Mouse (Mus musculus): ENCODE results near the gene Frmd7. TPM values are rescaled to one million over a fixed set of nuclear protein-coding genes. Genes with fewer than 3 reads are reported as not detected.

The Frmd7 gene
- polyA plus RNA-seq, 1 experiment from 2014 or later, result 0.19 TPM

DNA sequence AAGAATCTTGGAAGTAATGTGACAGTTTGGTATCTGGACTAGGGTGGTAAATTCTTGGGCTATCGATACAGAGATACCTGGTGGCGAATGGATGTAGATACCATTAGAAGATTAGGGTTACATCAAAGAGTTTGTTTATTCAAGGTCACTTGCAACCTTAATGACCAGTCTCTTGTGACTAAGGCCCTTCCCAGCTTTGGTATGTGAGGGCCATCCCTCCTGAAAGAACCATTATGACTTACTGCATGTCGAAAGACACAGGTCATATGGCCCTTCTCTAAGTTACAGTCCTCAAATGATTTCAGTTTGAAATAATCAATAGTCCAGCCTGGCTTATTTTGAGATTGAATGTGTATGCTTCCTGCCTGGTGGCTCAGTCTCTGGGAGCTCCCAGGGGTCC, 5.4 kb downstream of the Frmd7 start:
- ATAC-seq (ENCODE audit: low FRiP score), result no peak
- no peak overlapping the region for H3K4me2 ChIP-seq
- H3K4me1 ChIP-seq, result no peaks in the 10 kb centered on the region
- H3K27me3 ChIP-seq (replicated peaks), result no peaks in the 10 kb centered on the region
- H3K36me3 ChIP-seq, result no peaks in the 10 kb centered on the region
- WGBS, result 93% methylated on average over 3 of the region's 3 CpGs
- H3K4me3 ChIP-seq (replicated peaks), result no peak overlapping the region
- H3K9ac ChIP-seq (replicated peaks), result no peak overlapping the region
- H3K27ac ChIP-seq (replicated peaks), result no peak overlapping the region
- no peaks in the 10 kb centered on the region for H3K9me3 ChIP-seq (replicated peaks)

DNA sequence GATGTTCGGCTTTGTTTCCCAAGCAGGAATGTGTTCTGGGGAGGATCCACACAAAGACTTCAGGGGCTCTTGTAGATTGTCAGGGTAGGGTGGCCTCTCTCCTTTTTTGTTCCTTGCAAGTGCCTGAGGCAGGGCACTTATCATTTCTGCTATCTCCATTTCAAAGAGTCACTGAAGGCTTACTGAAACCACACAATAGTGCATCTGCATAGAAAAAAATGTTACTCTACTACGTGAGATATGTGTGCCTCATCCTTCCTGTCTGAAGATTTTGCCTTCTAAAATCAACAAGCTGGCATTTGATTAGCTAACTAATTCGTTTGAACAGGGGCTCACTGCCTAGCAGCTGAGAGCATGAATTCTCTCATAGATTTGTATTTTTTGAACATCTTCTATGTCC, 12.2 kb downstream of the Frmd7 start:
- no peak overlapping the region for H3K9ac ChIP-seq (replicated peaks)
- H3K4me2 ChIP-seq, result no peak overlapping the region
- no peaks in the 10 kb centered on the region for H3K36me3 ChIP-seq
- no peaks in the 10 kb centered on the region for H3K9me3 ChIP-seq (replicated peaks)
- no peak for ATAC-seq (ENCODE audit: low FRiP score)
- no peak overlapping the region for H3K27ac ChIP-seq (replicated peaks)
- H3K4me3 ChIP-seq (replicated peaks), result no peak overlapping the region
- WGBS, result 44% methylated on average over 3 of the region's 3 CpGs
- H3K4me1 ChIP-seq, result no peaks in the 10 kb centered on the region
- 0 out of 2 replicates have a peak, but pooled peaks cover 3% of the 10 kb centered on the region for H3K27me3 ChIP-seq (replicated peaks)

DNA sequence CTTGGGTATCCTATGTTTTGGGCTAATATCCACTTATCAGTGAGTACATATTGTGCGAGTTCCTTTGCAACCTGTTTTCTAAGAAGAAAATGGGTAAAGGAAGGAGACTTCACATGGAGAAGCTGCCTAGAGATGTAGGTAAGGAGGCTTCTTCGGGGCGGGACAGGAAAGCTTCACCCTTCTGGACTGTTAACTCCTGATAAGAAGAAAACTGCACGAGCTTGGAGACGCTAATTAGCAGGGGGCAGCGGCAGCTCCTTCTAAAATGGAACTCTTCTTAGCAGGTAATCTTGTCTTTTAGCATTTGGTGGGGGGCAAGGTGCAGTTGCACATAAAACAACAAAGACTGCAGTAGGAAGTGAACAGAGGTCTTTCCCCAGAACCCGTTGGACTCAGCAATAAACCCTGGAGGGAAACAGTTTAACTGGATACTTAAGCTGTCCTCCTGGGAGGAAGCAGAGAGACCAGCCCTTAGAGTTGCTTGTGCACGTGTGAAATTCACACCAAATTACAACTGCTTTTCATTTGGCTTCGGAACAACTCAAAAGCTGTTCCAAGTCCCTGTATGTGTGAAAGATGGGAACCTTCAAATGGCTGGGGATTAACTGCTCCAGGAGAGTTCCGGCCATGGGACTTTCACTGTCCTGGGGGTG, 15.5 kb downstream of the Frmd7 start:
- Histone ChIP-seq H3K36me3 (no peaks in the 10 kb centered on the region), H3K4me1 (no peaks in the 10 kb centered on the region), H3K4me2 (no peak overlapping the region), H3K9me3 (replicated peaks) (no peaks in the 10 kb centered on the region), H3K9ac (replicated peaks) (no peak overlapping the region), H3K27ac (replicated peaks) (no peak overlapping the region), H3K4me3 (replicated peaks) (no peak overlapping the region), H3K27me3 (replicated peaks) (0 out of 2 replicates have a peak, but pooled peaks cover 3% of the 10 kb centered on the region)
- no peak for ATAC-seq (ENCODE audit: low FRiP score)
- WGBS, result 65% methylated on average over 10 of the region's 10 CpGs

DNA sequence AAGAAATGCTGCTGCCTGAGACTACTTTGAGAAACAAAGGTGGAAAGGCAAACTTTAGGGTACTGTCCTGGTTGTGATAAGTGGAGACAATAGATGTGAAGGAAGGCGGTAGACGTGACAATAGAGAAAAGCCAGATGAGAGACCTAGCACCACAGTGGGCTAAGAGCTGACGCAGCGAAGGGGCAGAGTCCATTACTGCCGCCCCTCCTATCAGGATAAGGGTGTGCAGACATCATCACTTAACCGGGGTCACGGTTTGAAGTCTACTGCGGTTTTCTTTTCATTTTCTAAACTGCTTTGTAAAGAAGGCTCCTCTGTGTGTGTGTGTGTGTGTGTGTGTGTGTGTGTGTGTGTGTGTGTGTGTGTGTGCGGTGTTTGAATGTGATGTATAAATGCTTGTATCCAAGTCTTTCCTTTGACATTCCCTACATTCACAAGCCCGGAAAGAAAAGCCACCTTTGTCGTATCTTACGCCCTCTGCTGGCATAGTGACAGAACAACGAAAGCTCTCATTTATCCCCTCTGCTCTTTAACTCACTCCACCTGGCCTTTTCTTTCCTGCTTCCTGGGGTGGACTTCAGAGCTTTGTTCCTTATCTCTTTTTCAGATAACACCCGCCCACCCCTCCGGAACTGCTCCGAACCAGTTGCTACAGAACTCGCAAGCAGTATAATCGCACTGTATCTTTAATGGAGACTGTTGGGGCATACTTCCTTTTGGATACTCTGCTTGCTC, 17.7 kb downstream of the Frmd7 start:
- H3K4me2 ChIP-seq, result no peak overlapping the region
- 0 out of 2 replicates have a peak, but pooled peaks cover 3% of the 10 kb centered on the region for H3K27me3 ChIP-seq (replicated peaks)
- no peaks in the 10 kb centered on the region for H3K36me3 ChIP-seq
- no peak overlapping the region for H3K9ac ChIP-seq (replicated peaks)
- WGBS, result 52% methylated on average over 18 of the region's 18 CpGs
- H3K4me3 ChIP-seq (replicated peaks), result no peak overlapping the region
- H3K27ac ChIP-seq (replicated peaks), result no peak overlapping the region
- H3K9me3 ChIP-seq (replicated peaks), result no peaks in the 10 kb centered on the region
- no peak for ATAC-seq (ENCODE audit: low FRiP score)
- H3K4me1 ChIP-seq, result no peaks in the 10 kb centered on the region

DNA sequence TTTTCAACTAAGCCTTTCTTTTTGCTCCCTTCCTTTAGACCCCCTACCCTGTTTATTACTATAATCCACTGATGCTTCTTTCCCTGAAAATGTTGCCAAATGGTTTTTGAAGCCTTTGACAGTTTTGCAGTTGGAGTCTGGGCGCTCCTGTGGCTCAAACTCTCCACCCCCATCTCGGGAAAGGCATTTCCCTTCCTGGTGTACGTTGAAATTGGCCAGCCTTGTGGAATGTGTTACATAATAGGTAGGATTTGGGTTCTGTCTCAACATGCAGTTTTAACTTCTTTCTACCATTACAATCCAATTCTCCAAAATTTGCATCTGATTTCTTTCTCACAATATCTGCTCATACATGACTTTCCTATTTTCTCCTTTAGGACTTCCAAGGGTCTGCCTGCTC, 23.8 kb downstream of the Frmd7 start:
- Histone ChIP-seq H3K36me3 (no peaks in the 10 kb centered on the region), H3K4me1 (no peaks in the 10 kb centered on the region), H3K9ac (replicated peaks) (no peak overlapping the region), H3K9me3 (replicated peaks) (no peaks in the 10 kb centered on the region), H3K4me2 (no peak overlapping the region), H3K27ac (replicated peaks) (no peak overlapping the region), H3K4me3 (replicated peaks) (no peak overlapping the region), H3K27me3 (replicated peaks) (no peaks in the 10 kb centered on the region)
- 72% methylated on average over 3 of the region's 3 CpGs for WGBS
- ATAC-seq (ENCODE audit: low FRiP score), result no peak

DNA sequence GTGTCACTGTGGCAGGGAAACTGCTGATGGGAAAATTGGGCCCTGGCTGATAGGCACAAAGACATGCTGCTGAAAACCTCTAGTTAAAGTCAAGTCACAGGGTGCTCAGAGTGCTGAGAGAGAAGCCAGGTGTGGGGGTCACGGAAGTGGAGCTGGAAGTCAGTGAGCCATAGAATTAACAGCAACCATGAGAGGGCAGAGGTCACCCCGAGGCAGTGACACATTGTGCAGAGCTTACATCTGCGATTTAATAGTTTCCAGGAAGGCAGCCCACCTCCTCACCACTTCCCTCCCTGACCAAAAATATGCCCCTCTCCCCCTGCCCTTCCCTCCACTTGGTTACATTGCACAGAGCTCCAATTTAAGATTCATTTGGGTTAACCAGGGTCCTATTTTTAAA, 25.1 kb downstream of the Frmd7 start:
- H3K27me3 ChIP-seq (replicated peaks), result no peaks in the 10 kb centered on the region
- 51% methylated on average over 3 of the region's 3 CpGs for WGBS
- H3K9ac ChIP-seq (replicated peaks), result no peak overlapping the region
- ATAC-seq (ENCODE audit: low FRiP score), result no peak
- no peak overlapping the region for H3K4me2 ChIP-seq
- H3K9me3 ChIP-seq (replicated peaks), result no peaks in the 10 kb centered on the region
- no peak overlapping the region for H3K27ac ChIP-seq (replicated peaks)
- H3K4me3 ChIP-seq (replicated peaks), result no peak overlapping the region
- H3K36me3 ChIP-seq, result no peaks in the 10 kb centered on the region
- H3K4me1 ChIP-seq, result no peaks in the 10 kb centered on the region

DNA sequence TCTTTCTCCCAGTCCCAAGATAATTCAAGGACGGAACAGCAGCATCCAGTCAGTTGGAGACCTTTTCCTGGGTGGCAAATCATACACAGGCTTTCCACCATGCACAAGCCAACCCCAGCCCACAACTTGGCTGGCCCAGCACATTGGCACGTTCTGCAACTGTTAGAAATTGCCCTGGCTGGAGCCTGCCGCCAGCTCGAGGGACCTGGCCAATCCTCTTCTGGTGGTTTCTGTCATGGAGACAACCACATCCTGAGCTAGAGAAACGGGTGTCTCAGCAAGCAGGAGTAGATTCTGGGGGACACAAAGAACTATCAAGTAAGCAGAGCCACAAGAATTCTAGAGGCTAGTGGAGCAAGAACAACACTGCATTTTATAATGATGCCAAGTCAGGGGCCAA, 32.6 kb downstream of the Frmd7 start:
- Histone ChIP-seq H3K27me3 (replicated peaks) (no peaks in the 10 kb centered on the region), H3K9me3 (replicated peaks) (no peaks in the 10 kb centered on the region), H3K27ac (replicated peaks) (no peak overlapping the region), H3K9ac (replicated peaks) (no peak overlapping the region), H3K4me3 (replicated peaks) (no peak overlapping the region), H3K4me1 (no peaks in the 10 kb centered on the region), H3K4me2 (no peak overlapping the region), H3K36me3 (no peaks in the 10 kb centered on the region)
- no peak for ATAC-seq (ENCODE audit: low FRiP score)
- whole genome bisulfite sequencing, result 82% methylated on average over 5 of the region's 5 CpGs

DNA sequence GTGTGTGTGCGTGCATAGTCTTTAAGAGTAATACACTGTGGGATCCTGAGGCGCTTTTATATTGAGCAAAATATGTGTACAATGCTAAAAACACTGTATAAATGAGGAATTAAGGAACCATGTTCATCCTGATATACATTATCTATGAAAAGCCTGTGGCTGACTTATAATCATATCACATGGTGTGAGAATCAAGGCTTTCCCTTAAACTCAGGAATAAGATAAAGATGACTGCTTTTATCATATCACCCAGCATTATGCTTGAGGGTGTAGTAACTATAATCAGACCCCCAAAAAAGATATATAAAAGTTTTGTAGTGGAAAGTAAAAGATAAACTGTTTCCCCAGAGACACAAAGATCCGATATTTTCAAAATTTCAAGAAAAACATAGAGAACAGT, 39.0 kb downstream of the Frmd7 start:
- no peak for ATAC-seq (ENCODE audit: low FRiP score)
- Histone ChIP-seq H3K4me3 (replicated peaks) (no peak overlapping the region), H3K4me2 (no peak overlapping the region), H3K27ac (replicated peaks) (no peak overlapping the region), H3K4me1 (no peaks in the 10 kb centered on the region), H3K9ac (replicated peaks) (no peak overlapping the region), H3K36me3 (no peaks in the 10 kb centered on the region), H3K9me3 (replicated peaks) (no peaks in the 10 kb centered on the region), H3K27me3 (replicated peaks) (no peaks in the 10 kb centered on the region)
- 91% methylated on average over 3 of the region's 3 CpGs for WGBS

DNA sequence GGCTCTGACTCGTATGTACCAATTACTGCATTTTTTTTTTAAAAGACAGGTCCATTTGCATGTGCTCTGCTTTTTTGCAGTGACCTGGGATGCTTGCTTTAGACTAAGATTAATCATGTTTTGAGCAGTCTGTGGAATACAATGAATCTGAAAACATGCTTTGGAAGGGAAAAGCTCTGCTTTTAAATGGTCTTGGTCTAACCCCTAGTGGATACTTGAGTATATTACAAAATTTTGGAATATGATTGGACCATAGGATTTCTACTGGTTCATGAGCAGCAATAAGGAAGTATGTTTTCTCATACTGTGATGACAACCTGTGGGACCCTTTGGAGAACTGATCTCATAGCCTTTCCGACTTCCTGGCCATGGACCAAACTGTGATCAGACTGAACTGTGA, 54.5 kb downstream of the Frmd7 start:
- no peak for ATAC-seq (ENCODE audit: low FRiP score)
- H3K9ac ChIP-seq (replicated peaks), result no peak overlapping the region
- no peaks in the 10 kb centered on the region for H3K27me3 ChIP-seq (replicated peaks)
- no peak overlapping the region for H3K4me2 ChIP-seq
- H3K4me3 ChIP-seq (replicated peaks), result no peak overlapping the region
- H3K36me3 ChIP-seq, result no peaks in the 10 kb centered on the region
- no peaks in the 10 kb centered on the region for H3K4me1 ChIP-seq
- H3K9me3 ChIP-seq (replicated peaks), result no peaks in the 10 kb centered on the region
- 78% methylated on average over 2 of the region's 2 CpGs for WGBS
- no peak overlapping the region for H3K27ac ChIP-seq (replicated peaks)

DNA sequence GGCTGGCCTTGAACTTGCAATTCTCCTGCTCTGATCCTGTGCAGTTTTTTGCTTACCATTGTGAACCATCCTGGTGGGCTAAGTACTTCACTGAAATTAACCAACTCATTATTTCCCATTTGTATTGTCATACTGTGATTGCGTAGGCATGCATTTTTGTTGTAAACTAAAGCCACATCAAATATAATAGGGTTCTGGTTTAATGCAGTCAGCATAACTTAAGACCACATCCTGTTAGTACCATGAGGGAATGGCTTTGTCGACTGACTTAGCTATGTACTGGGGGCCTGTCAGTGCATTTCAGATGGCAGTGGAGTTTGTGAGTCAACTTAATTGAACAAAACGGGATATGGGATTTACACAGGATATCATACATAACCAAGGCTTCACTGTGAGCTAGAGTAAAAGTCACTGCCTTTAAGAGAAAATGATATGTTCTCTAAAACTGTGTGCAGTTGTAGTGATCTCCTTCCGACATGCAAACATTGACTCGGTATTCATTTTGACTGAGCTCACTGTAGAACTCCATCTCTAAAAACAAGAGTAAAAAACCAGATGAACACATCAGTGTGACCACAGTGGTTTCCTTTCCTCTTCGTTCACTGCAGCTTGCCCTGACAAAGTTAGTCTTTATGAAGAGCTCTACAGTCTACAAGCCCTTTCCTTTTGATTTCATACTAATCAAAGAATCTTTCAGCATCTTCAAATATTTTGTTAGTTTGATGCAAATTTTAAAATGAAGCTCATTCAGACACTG, 68.1 kb downstream of the Frmd7 start:
- Histone ChIP-seq H3K4me1 (no peaks in the 10 kb centered on the region), H3K9ac (replicated peaks) (no peak overlapping the region), H3K27ac (replicated peaks) (no peak overlapping the region), H3K27me3 (replicated peaks) (no peaks in the 10 kb centered on the region), H3K9me3 (replicated peaks) (no peaks in the 10 kb centered on the region), H3K4me3 (replicated peaks) (no peak overlapping the region), H3K4me2 (no peak overlapping the region), H3K36me3 (no peaks in the 10 kb centered on the region)
- WGBS, result 89% methylated on average over 6 of the region's 6 CpGs
- no peak for ATAC-seq (ENCODE audit: low FRiP score)

DNA sequence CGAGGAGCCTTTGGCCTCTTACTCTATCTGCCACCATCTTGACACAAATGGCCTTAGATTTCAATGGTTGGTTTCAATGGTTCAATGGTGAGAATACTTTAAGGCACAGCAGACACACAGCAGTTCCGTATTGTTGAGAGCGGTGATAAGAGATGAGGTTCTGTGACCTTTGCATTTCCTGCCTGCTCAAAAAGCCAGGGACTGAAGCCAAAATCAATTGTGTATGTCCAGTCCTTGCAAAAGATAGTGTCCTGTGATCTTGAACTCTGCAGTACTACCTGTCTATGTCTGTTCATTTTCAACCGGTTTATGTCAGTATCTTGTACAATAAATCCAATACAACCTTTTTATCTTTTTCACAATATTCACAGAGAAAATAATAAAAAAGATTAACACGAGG, 77.8 kb downstream of the Frmd7 start:
- no peaks in the 10 kb centered on the region for H3K27me3 ChIP-seq (replicated peaks)
- no peak overlapping the region for H3K27ac ChIP-seq (replicated peaks)
- no peaks in the 10 kb centered on the region for H3K4me1 ChIP-seq
- H3K36me3 ChIP-seq, result no peaks in the 10 kb centered on the region
- H3K9ac ChIP-seq (replicated peaks), result no peak overlapping the region
- no peak for ATAC-seq (ENCODE audit: low FRiP score)
- no peaks in the 10 kb centered on the region for H3K9me3 ChIP-seq (replicated peaks)
- no peak overlapping the region for H3K4me3 ChIP-seq (replicated peaks)
- WGBS, result 83% methylated on average over 5 of the region's 5 CpGs
- no peak overlapping the region for H3K4me2 ChIP-seq

DNA sequence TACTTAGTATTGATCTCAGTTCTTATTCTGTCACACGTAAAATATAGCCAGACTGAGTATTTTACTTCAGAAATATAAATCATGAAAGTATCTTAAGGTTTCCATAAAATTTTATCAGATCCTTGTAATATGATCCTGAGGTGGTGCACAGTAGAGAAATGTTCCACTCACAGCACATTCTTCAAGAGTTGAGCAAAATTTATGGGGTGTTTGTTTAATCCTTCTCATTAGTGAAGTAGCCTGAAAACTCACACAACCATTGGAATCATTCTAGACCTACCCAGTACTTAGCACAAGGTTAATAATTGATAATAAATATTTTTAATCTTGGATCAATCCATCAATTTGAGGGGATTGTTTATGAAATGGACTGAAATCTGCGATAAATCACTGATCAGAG, 78.7 kb downstream of the Frmd7 start:
- H3K4me3 ChIP-seq (replicated peaks), result no peak overlapping the region
- H3K9me3 ChIP-seq (replicated peaks), result no peaks in the 10 kb centered on the region
- H3K9ac ChIP-seq (replicated peaks), result no peak overlapping the region
- no peaks in the 10 kb centered on the region for H3K36me3 ChIP-seq
- 76% methylated on average over 2 of the region's 2 CpGs for WGBS
- H3K27me3 ChIP-seq (replicated peaks), result no peaks in the 10 kb centered on the region
- ATAC-seq (ENCODE audit: low FRiP score), result no peak
- H3K4me1 ChIP-seq, result no peaks in the 10 kb centered on the region
- H3K27ac ChIP-seq (replicated peaks), result no peak overlapping the region
- no peak overlapping the region for H3K4me2 ChIP-seq

All from neural tube, embryonic 15.5 days (tissue).